Mouse (Mus musculus) heart, embryonic 12.5 days (tissue): ENCODE data around the gene D8Ertd738e. TPM values are rescaled to one million over a fixed set of nuclear protein-coding genes. Genes with fewer than 3 reads are reported as not detected.
A peak's percentile ranks its signal among the peaks of the same experiment; 100 is the strongest.

Experiments used
- ATAC-seq: fragments of 200-750 bp; cut with Nextera tagmentation; 2 replicates; pipeline ENCODE4 v1.8.0; 2017; ENCODE audit warnings: moderate TSS enrichment, moderate library complexity; ENCODE audit not compliant: insufficient number of reproducible peaks, low FRiP score
- H3K27ac ChIP-seq: fragments of 300-500 bp; sonication (generic); 2 replicates; pipeline ENCODE4 v1.5.1; 2016; ENCODE audit warnings: mild to moderate bottlenecking, moderate library complexity; ENCODE audit not compliant: poor library complexity, severe bottlenecking
- H3K27me3 ChIP-seq: fragments of 300-500 bp; sonication (generic); replicated peaks from 2 replicates; pipeline ENCODE4 v1.6.1; 2016; ENCODE audit warnings: mild to moderate bottlenecking, moderate library complexity
- H3K36me3 ChIP-seq: fragments of 300-500 bp; sonication (generic); 2 replicates; pipeline ENCODE4 v1.6.1; 2016; ENCODE audit warnings: mild to moderate bottlenecking, moderate library complexity
- H3K4me1 ChIP-seq: fragments of 300-500 bp; sonication (generic); replicated peaks from 2 replicates; pipeline ENCODE4 v1.6.1; 2016; ENCODE audit warnings: mild to moderate bottlenecking
- H3K4me2 ChIP-seq: fragments of 300-500 bp; sonication (generic); 2 replicates; pipeline ENCODE4 v1.6.1; 2016; ENCODE audit warnings: mild to moderate bottlenecking, moderate library complexity
- H3K4me3 ChIP-seq: fragments of 300-500 bp; sonication (generic); 2 replicates; pipeline ENCODE4 v1.5.1; 2016; ENCODE audit warnings: mild to moderate bottlenecking
- H3K9ac ChIP-seq: fragments of 300-500 bp; sonication (generic); 2 replicates; pipeline ENCODE4 v1.6.1; 2016; ENCODE audit warnings: mild to moderate bottlenecking, moderate library complexity
- H3K9me3 ChIP-seq: fragments of 300-500 bp; sonication (generic); replicated peaks from 2 replicates; pipeline ENCODE4 v1.6.1; 2016; ENCODE audit warnings: mild to moderate bottlenecking, moderate library complexity
- WGBS: fragments of 180-500 bp; shearing (Covaris S2); methylation state at CpG from one replicate; pipeline ENCODE4 v1.1.7; 2016; 5-methylcytosine and 5-hydroxymethylcytosine counted together
- polyA plus RNA-seq: library from polyadenylated mRNA; unstranded; fragments of >200 nt; fragmentation: Nextera tagmentation; extraction: Ambion mirVana; gene quantifications from 2 replicates; pipeline ENCODE4 v1.2.1, GENCODE M21; 2016

D8Ertd738e gene
- polyA plus RNA-seq, 1 experiment from 2014 or later: 286 TPM

- Histone ChIP-seq H3K27ac (0 out of 2 replicates have a peak within 1 kb of the TSS, but pooled peaks have one; percentile 55), H3K9ac (peak within 1 kb of the TSS; percentile 89), H3K4me1 (peaks cover 11% of the 10 kb centered on the region), H3K36me3 (peaks cover 27% of the 10 kb centered on the region), H3K4me3 (peak within 1 kb of the TSS; percentile 94), H3K9me3 (no peaks in the 10 kb centered on the region), H3K4me2 (peak within 1 kb of the TSS; percentile 75), H3K27me3 (no peaks in the 10 kb centered on the region)
- peak; percentile 100 for ATAC-seq
- under 1% methylated on average over 44 of the region's 44 CpGs for WGBS
Observed at GRCm38 (mm10) chr8:84269950-84270773, 20.6 kb upstream of the D8Ertd738e start, which contains the start of gene Ccdc130. Gene Ccdc130, minus strand, starts transcription at chr8:84270380.

DNA sequence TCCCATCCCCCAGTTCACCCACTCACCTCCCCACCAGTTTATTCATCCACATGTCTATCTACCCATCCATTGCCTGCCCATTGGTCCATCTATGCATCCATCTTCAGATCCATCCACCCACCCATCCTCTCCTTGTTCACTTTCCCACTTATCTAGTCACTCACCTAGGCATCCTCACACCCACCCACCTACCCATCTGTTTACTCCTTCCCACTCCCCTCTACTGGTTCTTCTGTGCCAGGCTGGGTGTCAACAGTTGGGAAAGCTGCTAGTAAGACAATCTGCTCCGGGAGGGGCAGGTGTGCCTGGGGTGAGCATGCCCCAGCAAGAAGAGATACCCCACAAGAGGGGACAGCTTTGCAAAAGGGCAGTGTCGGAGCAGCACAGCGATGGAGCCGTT, 11.6 kb upstream of the D8Ertd738e start:
- Histone ChIP-seq H3K9me3 (no peaks in the 10 kb centered on the region), H3K27ac (no peak overlapping the region), H3K4me3 (no peak overlapping the region), H3K4me2 (no peak overlapping the region), H3K9ac (no peak overlapping the region), H3K36me3 (peaks cover 82% of the 10 kb centered on the region), H3K27me3 (no peaks in the 10 kb centered on the region), H3K4me1 (peaks cover 12% of the 10 kb centered on the region)
- WGBS: 92% methylated on average over 4 of the region's 4 CpGs
- no peak for ATAC-seq

- Histone ChIP-seq H3K4me3 (peak within 1 kb of the TSS; percentile 88), H3K36me3 (peaks cover 76% of the 10 kb centered on the region), H3K4me2 (peak within 1 kb of the TSS; percentile 96), H3K27me3 (no peaks in the 10 kb centered on the region), H3K27ac (peak within 1 kb of the TSS; percentile 93), H3K9me3 (no peaks in the 10 kb centered on the region), H3K4me1 (peaks cover 16% of the 10 kb centered on the region), H3K9ac (peak within 1 kb of the TSS; percentile 94)
- ATAC-seq: peak; percentile 87
- WGBS: under 1% methylated on average over 64 of the region's 64 CpGs
Observed at GRCm38 (mm10) chr8:84256822-84257610, 7.5 kb upstream of the D8Ertd738e start, which contains the start of gene Mri1. Gene Mri1, minus strand, starts transcription at chr8:84257326.

DNA sequence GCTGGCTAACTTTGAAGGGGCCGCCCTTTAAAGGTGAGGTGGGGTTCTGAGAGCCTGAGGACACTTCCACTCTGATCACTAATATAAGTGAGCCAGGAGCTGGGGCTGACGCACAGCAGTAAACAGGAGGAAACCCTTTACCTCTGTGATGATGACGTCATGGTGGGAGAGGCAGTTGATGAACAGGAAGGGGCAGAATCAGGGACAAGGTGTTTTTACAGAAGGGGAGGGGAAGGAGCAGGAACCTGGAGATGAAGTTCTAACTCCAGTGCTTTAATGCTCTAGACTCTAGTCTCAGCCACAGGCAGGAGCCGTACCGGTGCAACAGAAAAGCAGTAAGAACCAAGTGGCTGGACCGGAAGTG, 6.9 kb upstream of the D8Ertd738e start:
- WGBS: 12% methylated on average over 6 of the region's 6 CpGs
- peak; percentile 70 for ATAC-seq
- no peaks in the 10 kb centered on the region for H3K9me3 ChIP-seq
- H3K27ac ChIP-seq: peak overlapping the region; percentile 93
- H3K4me1 ChIP-seq: peaks cover 16% of the 10 kb centered on the region
- H3K27me3 ChIP-seq: no peaks in the 10 kb centered on the region
- H3K36me3 ChIP-seq: peaks cover 76% of the 10 kb centered on the region
- peak overlapping the region; percentile 94 for H3K9ac ChIP-seq
- peak overlapping the region; percentile 88 for H3K4me3 ChIP-seq
- H3K4me2 ChIP-seq: peak overlapping the region; percentile 96

DNA sequence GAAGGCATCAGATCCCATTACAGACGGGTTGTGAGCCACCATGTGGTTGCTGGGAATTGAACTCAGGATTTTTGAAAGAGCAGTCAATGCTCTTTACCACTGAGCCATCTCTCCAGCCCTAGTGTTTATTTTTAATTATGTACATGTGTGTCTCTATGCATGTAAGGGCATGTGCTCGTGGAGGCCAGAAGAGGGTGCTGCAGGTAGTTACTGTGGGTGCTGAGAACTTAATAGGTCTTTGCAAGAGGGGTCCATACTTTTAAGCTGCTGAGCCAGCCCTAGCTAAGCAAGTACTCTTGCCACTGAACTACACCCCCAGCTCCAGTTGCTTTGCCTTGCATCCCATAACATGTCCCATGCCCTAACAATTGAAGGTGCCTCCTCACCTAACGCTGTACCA, 6.3 kb upstream of the D8Ertd738e start:
- no peaks in the 10 kb centered on the region for H3K27me3 ChIP-seq
- H3K9me3 ChIP-seq: no peaks in the 10 kb centered on the region
- H3K9ac ChIP-seq: peak overlapping the region; percentile 94; the same call in 1 of the 2 replicates
- peak overlapping the region; percentile 88 for H3K4me3 ChIP-seq
- no peak for ATAC-seq
- 83% methylated on average over 3 of the region's 3 CpGs for WGBS
- H3K4me2 ChIP-seq: peak overlapping the region; percentile 96
- H3K27ac ChIP-seq: no peak overlapping the region
- peaks cover 16% of the 10 kb centered on the region for H3K4me1 ChIP-seq
- H3K36me3 ChIP-seq: peaks cover 74% of the 10 kb centered on the region

- no peak for ATAC-seq
- H3K4me2 ChIP-seq: no peak overlapping the region
- H3K27ac ChIP-seq: no peak overlapping the region; the same call in 1 of the 2 replicates
- H3K9ac ChIP-seq: no peak overlapping the region
- H3K9me3 ChIP-seq: no peaks in the 10 kb centered on the region
- whole genome bisulfite sequencing: 59% methylated on average over 2 of the region's 2 CpGs
- H3K36me3 ChIP-seq: peaks cover 29% of the 10 kb centered on the region
- H3K4me1 ChIP-seq: peaks cover 23% of the 10 kb centered on the region
- no peak overlapping the region for H3K4me3 ChIP-seq
- no peaks in the 10 kb centered on the region for H3K27me3 ChIP-seq
Observed at GRCm38 (mm10) chr8:84241821-84242220, 7.7 kb downstream of the D8Ertd738e start.

DNA sequence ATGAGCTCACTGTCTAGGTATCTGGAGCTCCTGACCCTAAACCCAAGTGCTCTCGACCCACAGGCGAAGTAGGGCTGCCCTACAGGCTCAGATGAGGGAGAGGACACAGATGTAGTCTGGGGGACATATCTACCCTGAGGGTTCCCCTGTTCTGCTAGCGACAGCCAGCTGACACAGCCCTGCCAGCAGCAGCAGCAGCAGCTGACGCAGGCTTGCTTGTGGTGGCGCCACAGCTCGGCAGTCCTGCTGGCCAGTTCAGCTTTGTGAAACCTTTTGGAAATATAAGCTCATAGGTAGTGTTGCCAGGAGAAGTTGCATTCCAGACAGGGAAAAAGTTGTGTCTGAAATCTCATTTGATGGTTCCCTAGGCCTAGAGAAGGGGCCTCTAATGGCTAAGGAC, 8.4 kb downstream of the D8Ertd738e start:
- no peak overlapping the region for H3K4me3 ChIP-seq
- no peaks in the 10 kb centered on the region for H3K9me3 ChIP-seq
- H3K4me1 ChIP-seq: peaks cover 25% of the 10 kb centered on the region
- H3K9ac ChIP-seq: no peak overlapping the region
- no peak overlapping the region for H3K27ac ChIP-seq
- 32% methylated on average over 6 of the region's 6 CpGs for WGBS
- H3K36me3 ChIP-seq: peaks cover 23% of the 10 kb centered on the region
- no peak for ATAC-seq
- H3K27me3 ChIP-seq: no peaks in the 10 kb centered on the region
- no peak overlapping the region for H3K4me2 ChIP-seq

- Histone ChIP-seq H3K4me3 (peak overlapping the region; percentile 66), H3K4me2 (peak overlapping the region; percentile 80), H3K36me3 (peaks cover 18% of the 10 kb centered on the region), H3K27me3 (no peaks in the 10 kb centered on the region), H3K9ac (peak overlapping the region; percentile 74), H3K4me1 (peaks cover 35% of the 10 kb centered on the region), H3K9me3 (no peaks in the 10 kb centered on the region), H3K27ac (peak overlapping the region; percentile 64; the same call in 1 of the 2 replicates)
- 14% methylated on average over 19 of the region's 19 CpGs for WGBS
- no peak for ATAC-seq
Observed at GRCm38 (mm10) chr8:84237542-84238229, 11.8 kb downstream of the D8Ertd738e start.

DNA sequence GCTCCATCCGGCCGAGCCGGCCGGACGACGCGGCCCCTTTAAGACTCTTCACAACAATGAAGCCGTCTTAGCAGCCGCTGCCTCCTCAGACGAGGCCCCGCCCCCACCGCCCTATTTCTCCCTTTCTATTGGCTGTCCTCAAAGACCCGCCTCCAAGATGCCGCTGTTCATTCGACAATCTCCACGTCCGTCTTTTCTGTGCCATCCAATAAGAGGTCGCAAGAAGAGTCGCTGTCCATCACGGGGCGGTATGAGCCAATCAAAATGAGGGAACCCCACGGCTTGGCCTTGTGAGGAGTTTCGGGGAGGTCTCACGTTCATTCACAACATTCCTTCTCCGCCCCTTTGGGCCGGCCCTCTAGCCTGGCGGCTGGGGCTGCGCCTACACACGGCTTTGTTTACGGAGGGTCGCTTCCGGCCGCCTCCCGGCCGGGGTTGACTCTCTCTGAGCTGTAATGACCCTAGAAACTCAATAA, 12.5 kb downstream of the D8Ertd738e start, which contains the start of gene Zswim4:
Gene Zswim4, minus strand, starts transcription at position 58 of the 476 bp plus-strand sequence.
- peak; percentile 98 for ATAC-seq

DNA sequence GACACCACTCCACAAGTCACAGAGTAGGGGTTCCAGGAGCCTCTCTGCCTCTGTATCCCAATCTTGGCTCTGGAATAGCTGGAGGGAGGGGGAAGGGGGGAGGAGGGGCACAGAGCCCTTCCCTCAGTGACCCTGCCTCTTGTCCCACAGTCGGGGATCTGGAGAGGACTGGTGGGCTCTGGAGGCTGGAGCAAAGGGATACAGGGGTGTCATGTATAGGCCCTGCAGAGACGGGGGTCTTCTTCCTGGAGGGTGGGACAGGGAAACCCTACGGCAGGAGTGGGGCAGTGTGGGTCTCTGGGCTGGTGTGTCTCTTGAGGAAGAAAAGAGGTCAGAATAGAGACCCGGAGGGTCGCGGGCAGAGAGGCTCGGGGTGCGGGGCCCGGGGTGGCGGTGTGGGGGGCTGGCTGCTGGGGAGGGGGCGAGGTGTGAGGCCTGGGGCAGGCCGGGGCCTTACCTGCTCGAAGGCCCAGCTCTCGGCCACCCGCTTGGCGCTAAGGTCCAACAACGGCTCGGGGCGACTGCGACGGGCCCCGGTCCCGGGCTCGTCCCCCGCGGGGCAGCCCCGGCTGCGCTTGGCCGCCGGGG, 13.0 kb downstream of the D8Ertd738e start:
- ATAC-seq: peak; percentile 3
- Histone ChIP-seq H3K4me3 (peak overlapping the region; percentile 79), H3K27me3 (no peaks in the 10 kb centered on the region), H3K4me1 (peaks cover 26% of the 10 kb centered on the region), H3K9ac (peak overlapping the region; percentile 92), H3K27ac (peak overlapping the region; percentile 53), H3K4me2 (peak overlapping the region; percentile 86), H3K9me3 (no peaks in the 10 kb centered on the region), H3K36me3 (peaks cover 30% of the 10 kb centered on the region)
- 1% methylated on average over 30 of the region's 30 CpGs for WGBS

More for the DNA sequence above, 12.5 kb downstream of the D8Ertd738e start, which contains the start of gene Zswim4:
- Histone ChIP-seq H3K4me3 (peak within 1 kb of the TSS; percentile 79), H3K27me3 (no peaks in the 10 kb centered on the region), H3K36me3 (peaks cover 24% of the 10 kb centered on the region), H3K9me3 (no peaks in the 10 kb centered on the region), H3K27ac (peak within 1 kb of the TSS; percentile 64), H3K4me1 (peaks cover 32% of the 10 kb centered on the region), H3K9ac (peak within 1 kb of the TSS; percentile 92), H3K4me2 (peak within 1 kb of the TSS; percentile 86)
- WGBS: under 1% methylated on average over 35 of the region's 35 CpGs
